Mouse (Mus musculus) CH12.LX (cell line): ENCODE measurements around the gene Inpp5a. TPM values are rescaled to one million over a fixed set of nuclear protein-coding genes. Genes with fewer than 3 reads are reported as not detected.

Source experiments
- DNase-seq: peaks from one replicate; pipeline ENCODE4 v3.0.0-alpha.2; 2013; ENCODE audit errors: extremely low read depth
- H3K27ac ChIP-seq: 2 replicates; pipeline ENCODE4 v1.5.1; 2012; ENCODE audit warnings: low read depth, mild to moderate bottlenecking, control low read depth, moderate library complexity; ENCODE audit not compliant: insufficient read depth
- H3K27me3 ChIP-seq: replicated peaks from 2 replicates; pipeline ENCODE3; 2012; ENCODE audit warnings: inconsistent platforms
- H3K36me3 ChIP-seq, 2 experiments: replicated peaks in 1 of 2; 2 replicates each; pipeline versions ENCODE3 to v1.6.1; 2012; ENCODE audit warnings: inconsistent platforms in 1 of 2, low read length in 1 of 2, mild to moderate bottlenecking in 1 of 2, mixed read lengths in 1 of 2, moderate library complexity in 1 of 2; ENCODE audit not compliant: control insufficient read depth in 1 of 2, insufficient read depth in 1 of 2
- H3K4me1 ChIP-seq, 2 experiments: 2 replicates each; pipeline ENCODE4 v1.6.1; 2012; ENCODE audit warnings: inconsistent platforms in 1 of 2, moderate library complexity in 1 of 2; ENCODE audit not compliant: insufficient read depth in 2 of 2, control insufficient read depth in 1 of 2
- H3K4me2 ChIP-seq: 2 replicates; pipeline ENCODE4 v1.6.1; 2012; ENCODE audit warnings: low read depth, mild to moderate bottlenecking, control low read depth; ENCODE audit not compliant: poor library complexity, insufficient read depth, severe bottlenecking
- H3K4me3 ChIP-seq, 3 experiments: fragments of 150-350 bp in 1 of 3; sonication (generic) in 1 of 3; replicated peaks in 1 of 3; 2 replicates each; pipeline versions ENCODE3 to v1.5.1; 2011 to 2012; ENCODE audit warnings: low read depth in 2 of 3, low read length in 2 of 3, mild to moderate bottlenecking in 2 of 3, moderate library complexity in 2 of 3, control low read depth in 1 of 3, improper control_type of control experiment in 1 of 3, inconsistent platforms in 1 of 3, mixed read lengths in 1 of 3; ENCODE audit not compliant: poor library complexity in 1 of 3
- H3K79me2 ChIP-seq: replicated peaks from 2 replicates; pipeline ENCODE4 v1.6.1; 2012; ENCODE audit warnings: mild to moderate bottlenecking, moderate library complexity; ENCODE audit not compliant: control insufficient read depth, poor library complexity, insufficient read depth, severe bottlenecking; ENCODE audit errors: extremely low read depth
- H3K9ac ChIP-seq: 2 replicates; pipeline ENCODE4 v1.6.1; 2012; ENCODE audit warnings: low read depth, mild to moderate bottlenecking, control low read depth, moderate library complexity; ENCODE audit not compliant: insufficient read depth
- H3K9me3 ChIP-seq: replicated peaks from 2 replicates; pipeline ENCODE3; 2012; ENCODE audit warnings: low read length, inconsistent platforms, mixed read lengths
- CTCF ChIP-seq, 2 experiments: IDR thresholded peaks in 1 of 2; conservative IDR thresholded peaks in 1 of 2; 2 replicates each; pipeline ENCODE4 v1.5.1; 2011 to 2012; ENCODE audit warnings: low read depth in 2 of 2, low read length in 2 of 2, improper control_type of control experiment in 1 of 2, inconsistent platforms in 1 of 2, mild to moderate bottlenecking in 1 of 2, moderate library complexity in 1 of 2
- E2F4 ChIP-seq: IDR thresholded peaks from 2 replicates; pipeline ENCODE4 v1.6.1; 2011; ENCODE audit warnings: low read depth, low read length, improper control_type of control experiment; ENCODE audit not compliant: insufficient replicate concordance
- ELF1 ChIP-seq: IDR thresholded peaks from 2 replicates; pipeline ENCODE4 v1.6.1; 2014; ENCODE audit warnings: low read depth, mild to moderate bottlenecking, inconsistent platforms, low read length, improper control_type of control experiment
- EP300 ChIP-seq: IDR thresholded peaks from 2 replicates; pipeline ENCODE4 v1.6.1; 2011; ENCODE audit warnings: low read length, improper control_type of control experiment
- ETS1 ChIP-seq: conservative IDR thresholded peaks from 2 replicates; pipeline ENCODE4 v1.6.1; 2012; ENCODE audit warnings: low read depth, mild to moderate bottlenecking, inconsistent platforms, low read length, improper control_type of control experiment, moderate library complexity
- GABPA ChIP-seq: IDR thresholded peaks from 2 replicates; pipeline ENCODE4 v1.6.1; 2012; ENCODE audit warnings: low read depth, low read length, improper control_type of control experiment, inconsistent platforms; ENCODE audit not compliant: insufficient replicate concordance
- HCFC1 ChIP-seq: IDR thresholded peaks from 2 replicates; pipeline ENCODE4 v1.6.1; 2012; ENCODE audit warnings: low read depth, mild to moderate bottlenecking, inconsistent platforms, low read length, improper control_type of control experiment
- JUND ChIP-seq: conservative IDR thresholded peaks from 2 replicates; pipeline ENCODE4 v1.6.1; 2011; ENCODE audit warnings: low read depth, low read length, improper control_type of control experiment
- MAFK ChIP-seq: IDR thresholded peaks from 2 replicates; pipeline ENCODE4 v1.6.1; 2011; ENCODE audit warnings: low read length, improper control_type of control experiment; ENCODE audit not compliant: insufficient replicate concordance
- MXI1 ChIP-seq: IDR thresholded peaks from 2 replicates; pipeline ENCODE4 v1.6.1; 2011; ENCODE audit warnings: mild to moderate bottlenecking, low read depth, low read length, improper control_type of control experiment
- NELFE ChIP-seq: IDR thresholded peaks from 2 replicates; pipeline ENCODE4 v1.6.1; 2011; ENCODE audit warnings: low read depth, low read length, improper control_type of control experiment
- NRF1 ChIP-seq: IDR thresholded peaks from 2 replicates; pipeline ENCODE4 v1.6.1; 2014; ENCODE audit warnings: low read depth, mild to moderate bottlenecking, inconsistent platforms, low read length, improper control_type of control experiment, moderate library complexity
- POLR2AphosphoS2 ChIP-seq: IDR thresholded peaks from 2 replicates; pipeline ENCODE4 v1.6.1; 2011; ENCODE audit warnings: low read depth, low read length, improper control_type of control experiment
- RAD21 ChIP-seq: IDR thresholded peaks from 2 replicates; pipeline ENCODE4 v1.6.1; 2011; ENCODE audit warnings: low read depth, mild to moderate bottlenecking, low read length, improper control_type of control experiment, moderate library complexity
- RCOR1 ChIP-seq: conservative IDR thresholded peaks from 2 replicates; pipeline ENCODE4 v1.6.1; 2012; ENCODE audit warnings: low read depth, mild to moderate bottlenecking, inconsistent platforms, low read length, improper control_type of control experiment
- SMC3 ChIP-seq: IDR thresholded peaks from 2 replicates; pipeline ENCODE4 v1.6.1; 2011; ENCODE audit warnings: low read depth, low read length, improper control_type of control experiment
- TBP ChIP-seq: conservative IDR thresholded peaks from 2 replicates; pipeline ENCODE4 v1.6.1; 2011; ENCODE audit warnings: low read depth, low read length, improper control_type of control experiment
- TCF12 ChIP-seq: IDR thresholded peaks from 2 replicates; pipeline ENCODE4 v1.6.1; 2014; ENCODE audit warnings: low read depth, mild to moderate bottlenecking, inconsistent platforms, low read length, improper control_type of control experiment
- UBTF ChIP-seq: IDR thresholded peaks from 2 replicates; pipeline ENCODE4 v1.6.1; 2012; ENCODE audit warnings: low read depth, mild to moderate bottlenecking, inconsistent platforms, low read length, improper control_type of control experiment, moderate library complexity
- USF2 ChIP-seq: conservative IDR thresholded peaks from 2 replicates; pipeline ENCODE4 v1.6.1; 2011; ENCODE audit warnings: low read depth, low read length, improper control_type of control experiment
- ZC3H11A ChIP-seq: IDR thresholded peaks from 2 replicates; pipeline ENCODE4 v1.6.1; 2012; ENCODE audit warnings: low read depth, mild to moderate bottlenecking, inconsistent platforms, low read length, improper control_type of control experiment
- ZKSCAN1 ChIP-seq: IDR thresholded peaks from 2 replicates; pipeline ENCODE4 v1.6.1; 2012; ENCODE audit warnings: low read depth, inconsistent platforms, low read length, improper control_type of control experiment, borderline replicate concordance
- dilution Hi-C: fragments of 300-500 bp; cut with MboI; formaldehyde crosslinking; loops from 2 replicates; pipeline ENCODE4 v1.14.3; 2020; ENCODE audit warnings: low sequenced_read_pairs; ENCODE audit not compliant: extremely low pct_unique_long_range_greater_than_20kb, extremely low pct_ligation_motif_present
- in situ Hi-C: fragments of 300-500 bp; cut with MboI; formaldehyde crosslinking; loops from 3 replicates; pipeline ENCODE4 v1.14.3; 2019; ENCODE audit warnings: low sequenced_read_pairs, low pct_ligation_motif_present, low pct_unique_long_range_greater_than_20kb, mixed read lengths
- polyA plus RNA-seq: library from polyadenylated mRNA; unstranded; fragments of >175 nt; gene quantifications from 2 replicates; pipeline ENCODE4 v1.2.1, GENCODE M21; 2012; ENCODE audit warnings: low read depth; ENCODE audit not compliant: insufficient read length
- total RNA-seq, 2 experiments: library from RNA; depleted of rRNA; stranded (reverse); fragments of 300-350 nt in 1 of 2; fragments of >200 nt in 1 of 2; gene quantifications; 2 replicates each; pipeline ENCODE4 v1.2.3; 2012 to 2014

Gene Inpp5a
- total and polyA plus RNA-seq, 3 experiments, result 1.7 to 5.4 (median 3.0) TPM

- Histone ChIP-seq H3K36me3 (no peaks in the 10 kb centered on the region), H3K79me2 (no peaks in the 10 kb centered on the region), H3K9ac (no peak overlapping the region), H3K9me3 (no peaks in the 10 kb centered on the region), H3K27ac (no peak overlapping the region), H3K4me3 (no peak overlapping the region), H3K27me3 (no peaks in the 10 kb centered on the region), H3K4me2 (no peak overlapping the region), H3K4me1 (peaks cover 0 to 3% of the 10 kb centered on the region in 2 experiments; a peak in 1 of 4 replicates)
- DNase-seq, result no peak
- dilution Hi-C loops (no loop called here), in situ Hi-C loops (no loop called here)
- TF ChIP-seq RAD21, result no peak
- no peak for TF ChIP-seq RCOR1
- no peak for TF ChIP-seq UBTF
- TF ChIP-seq NELFE, result no peak
- TF ChIP-seq NRF1, result no peak
- TF ChIP-seq HCFC1, result no peak
Observed at GRCm38 (mm10) chr7:139435749-139436148, 46.8 kb downstream of the Inpp5a start.

GRCm38 (mm10) chr7:139436951-139437350 lies 48.0 kb downstream of the Inpp5a start:
- H3K9me3 ChIP-seq, result no peaks in the 10 kb centered on the region
- TF ChIP-seq E2F4 (no peak), ZKSCAN1 (no peak), UBTF (no peak), JUND (no peak), ETS1 (no peak), TCF12 (no peak), USF2 (no peak), EP300 (no peak), CTCF (conservative IDR thresholded peaks at IDR 0.05 in 1 of 2, IDR thresholded peaks at IDR 0.05 in 1 of 2; ENCODE audit: low read depth in 2 of 2, low read length in 2 of 2) (no peak), POLR2AphosphoS2 (no peak), ELF1 (no peak), SMC3 (no peak), NRF1 (no peak), ZC3H11A (no peak), GABPA (no peak), RAD21 (no peak), MAFK (no peak), HCFC1 (no peak), MXI1 (no peak), TBP (no peak)
- dilution Hi-C loops, result no loop called here
- H3K79me2 ChIP-seq, result no peaks in the 10 kb centered on the region
- H3K27me3 ChIP-seq, result no peaks in the 10 kb centered on the region
- no peak overlapping the region for H3K9ac ChIP-seq
- no peaks in the 10 kb centered on the region for H3K36me3 ChIP-seq
- H3K27ac ChIP-seq, result no peak overlapping the region
- H3K4me3 ChIP-seq, result no peak overlapping the region
- in situ Hi-C loops, result no loop called here
- H3K4me2 ChIP-seq, result no peak overlapping the region
- peaks cover 0 to 3% of the 10 kb centered on the region in 2 experiments; a peak in 1 of 4 replicates for H3K4me1 ChIP-seq
- no peak for DNase-seq
